Mouse (Mus musculus): ENCODE results near the gene Rab3gap2.
"Not testable (repeated sequence)": the region's sequence is repeated elsewhere in the genome, so short reads cannot be mapped to it uniquely, and the experiment has no call there.

Rab3gap2 gene

GRCm38 (mm10) chr1:185282846-185283245, 78.9 kb downstream of the Rab3gap2 start:
- no peak for DNase-seq (ENCODE audit: low spot score)

DNA sequence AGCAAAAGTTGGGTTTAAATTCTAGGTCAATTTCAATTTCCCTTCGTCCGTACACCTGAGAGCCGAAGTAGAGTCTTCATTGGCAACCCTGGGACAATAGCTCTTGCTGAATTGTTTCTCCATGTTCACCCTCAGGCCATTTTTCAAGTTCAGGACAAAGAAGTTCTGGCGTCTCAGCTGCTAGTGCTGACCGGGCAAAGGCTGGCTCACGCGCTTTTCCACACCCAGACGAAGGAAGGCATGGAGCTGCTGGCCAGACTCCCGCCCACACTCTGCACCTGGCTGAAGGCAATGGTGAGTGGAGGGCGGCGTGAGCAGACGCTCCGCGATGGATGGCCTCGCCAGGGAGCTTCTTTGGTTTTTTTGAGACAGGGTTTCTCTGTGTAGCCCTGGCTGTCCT, 79.3 kb downstream of the Rab3gap2 start:
- no peak for DNase-seq (ENCODE audit: low spot score)

- DNase-seq (ENCODE audit: low spot score): peak; percentile 41
Observed at GRCm38 (mm10) chr1:185284740-185285139, 80.8 kb downstream of the Rab3gap2 start.

DNA sequence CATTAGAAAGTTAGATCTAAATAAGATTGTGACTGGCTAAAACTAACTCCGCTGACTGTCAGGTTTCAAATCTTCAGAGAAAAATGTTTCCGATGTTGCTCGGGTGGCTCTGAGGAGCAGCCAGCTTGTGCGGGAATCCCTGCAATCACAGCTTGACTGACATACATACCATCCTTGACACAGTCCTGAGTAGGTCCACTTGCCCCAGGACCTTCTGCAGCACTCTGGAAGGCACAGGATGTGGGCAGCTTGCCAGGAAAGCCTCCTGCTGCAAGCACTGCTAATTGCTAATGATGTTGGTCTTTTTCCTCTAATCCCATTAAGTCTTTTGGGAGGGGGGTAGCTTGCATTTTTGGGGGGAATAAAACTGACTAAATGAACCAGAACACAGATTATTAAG, 81.3 kb downstream of the Rab3gap2 start:
- peak; percentile 43 for DNase-seq (ENCODE audit: low spot score)

DNA sequence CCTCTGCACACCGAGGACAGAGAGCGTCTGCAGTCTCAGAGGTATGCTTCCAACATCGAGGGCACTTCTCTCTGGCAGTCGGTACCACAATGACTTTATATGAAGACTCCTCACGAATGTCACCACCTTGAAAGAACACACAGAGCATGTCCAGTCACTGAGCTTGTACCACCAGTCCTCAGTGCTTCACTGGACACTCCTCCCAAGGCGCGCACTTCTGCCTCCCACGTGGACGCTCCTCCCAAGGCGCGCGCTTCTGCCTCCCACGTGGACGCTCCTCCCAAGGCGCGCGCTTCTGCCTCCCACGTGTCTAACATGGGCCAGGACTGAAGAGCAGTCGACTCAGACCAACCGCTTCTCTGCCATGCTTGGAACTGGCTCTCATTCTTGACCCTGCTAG, 83.1 kb downstream of the Rab3gap2 start:
- no peak for DNase-seq (ENCODE audit: low spot score)

GRCm38 (mm10) chr1:185289231-185289630, 85.3 kb downstream of the Rab3gap2 start:
- DNase-seq (ENCODE audit: low spot score): peak; percentile 22

DNA sequence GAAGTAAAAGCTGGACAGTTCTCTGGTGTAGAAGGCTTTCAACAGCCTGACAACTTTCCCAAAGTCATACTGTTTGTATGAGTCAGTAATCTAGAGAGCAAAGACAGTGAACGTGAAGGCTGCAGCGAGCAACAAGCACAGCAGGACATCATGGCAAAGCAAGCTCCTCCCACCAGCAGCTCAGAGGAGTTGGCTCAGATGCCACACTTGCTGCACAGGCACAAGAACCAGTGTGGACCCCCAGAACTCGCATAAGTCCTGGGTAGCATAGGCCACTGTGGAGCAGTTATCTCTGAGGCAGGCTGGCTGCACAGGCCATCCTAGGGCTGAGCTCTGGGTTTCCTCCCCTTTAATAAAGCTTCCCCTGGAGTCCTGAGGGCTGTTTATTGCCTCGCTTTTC, 87.4 kb downstream of the Rab3gap2 start:
- DNase-seq (ENCODE audit: low spot score): no peak

DNA sequence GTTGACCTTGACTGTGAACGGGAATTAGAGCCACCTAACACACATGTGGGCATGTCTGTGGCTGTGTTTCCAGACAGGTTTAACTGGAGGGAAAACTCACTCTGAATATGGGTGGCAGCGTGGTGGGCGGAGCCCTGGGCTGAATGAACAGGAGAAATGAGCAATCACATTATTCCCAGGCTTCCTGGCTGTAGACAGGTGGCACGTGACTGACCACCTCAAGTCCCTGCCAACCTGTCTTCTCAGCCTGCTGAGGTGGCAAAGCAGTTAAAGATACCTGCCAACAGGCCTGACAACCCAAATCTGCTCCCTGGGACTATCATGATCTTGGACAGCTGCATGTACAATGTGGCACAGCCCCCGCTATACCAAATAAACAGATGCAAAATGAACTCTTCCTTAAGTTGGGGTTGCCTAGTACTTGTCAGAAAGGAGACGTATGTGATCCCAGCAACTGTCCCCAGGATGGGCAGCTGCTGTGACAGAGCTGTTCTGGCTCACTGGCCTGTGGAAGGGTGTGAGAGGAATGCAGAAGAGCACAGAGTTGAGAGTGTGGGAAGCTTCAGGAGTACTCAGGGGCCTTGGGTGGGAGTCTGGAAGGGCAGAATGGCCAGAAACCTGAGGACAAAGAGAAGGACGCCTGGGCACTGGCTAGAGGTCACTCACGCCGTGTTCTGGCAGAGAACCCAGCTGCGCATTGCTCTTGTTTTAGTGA, 88.9 kb downstream of the Rab3gap2 start:
- no peak for DNase-seq (ENCODE audit: low spot score)

DNA sequence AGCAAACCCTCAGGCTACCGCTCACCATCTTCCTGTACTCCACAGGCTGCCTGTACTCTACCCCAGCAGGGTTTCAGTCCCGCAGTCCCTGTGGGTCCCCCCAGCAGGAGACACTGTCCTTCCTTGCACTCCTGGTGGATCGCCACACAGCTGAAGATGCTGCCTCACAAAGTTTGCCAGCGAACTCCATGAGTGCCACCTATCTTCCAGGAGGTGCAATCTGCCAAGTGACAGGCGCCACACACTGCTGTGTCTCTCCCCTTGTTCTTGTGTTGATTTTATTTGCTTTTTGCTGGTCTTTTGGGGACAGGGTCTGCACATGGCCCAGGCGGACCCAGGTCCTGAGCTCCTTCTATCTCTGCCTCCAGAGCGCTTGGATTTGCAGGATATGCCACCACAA, 92.9 kb downstream of the Rab3gap2 start:
- DNase-seq (ENCODE audit: low spot score): no peak

DNA sequence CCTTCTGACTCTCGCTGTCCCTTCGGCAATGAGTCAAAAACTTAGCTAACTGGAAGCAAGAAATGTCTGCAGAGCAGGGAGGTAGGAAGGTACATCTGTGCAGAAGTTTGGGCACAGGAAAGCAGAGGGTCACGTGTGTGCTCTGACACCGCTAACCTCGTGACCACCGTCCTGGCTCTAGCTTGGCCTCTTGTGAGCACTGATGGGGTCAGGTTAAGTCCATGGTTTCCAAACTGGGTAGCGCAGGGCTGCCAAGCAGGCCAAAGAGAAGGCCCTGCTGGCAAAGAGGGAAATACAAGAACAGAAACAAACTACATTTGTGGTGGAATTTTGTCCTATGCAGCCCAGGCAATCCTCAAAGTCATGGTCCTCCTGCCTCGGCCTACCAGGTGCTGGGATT, 94.6 kb downstream of the Rab3gap2 start:
- DNase-seq (ENCODE audit: low spot score): no peak

GRCm38 (mm10) chr1:185302816-185303215, 98.9 kb downstream of the Rab3gap2 start:
- no peak for DNase-seq (ENCODE audit: low spot score)

GRCm38 (mm10) chr1:185306836-185307235, 102.9 kb downstream of the Rab3gap2 start:
- no peak for DNase-seq (ENCODE audit: low spot score)

GRCm38 (mm10) chr1:185307645-185308044, 103.7 kb downstream of the Rab3gap2 start:
- no peak for DNase-seq (ENCODE audit: low spot score)

GRCm38 (mm10) chr1:185308334-185308733, 104.4 kb downstream of the Rab3gap2 start:
- no peak for DNase-seq (ENCODE audit: low spot score)

- no peak for DNase-seq (ENCODE audit: low spot score)
Observed at GRCm38 (mm10) chr1:185308908-185309307, 105.0 kb downstream of the Rab3gap2 start.

- no peak for DNase-seq (ENCODE audit: low spot score)
Observed at GRCm38 (mm10) chr1:185311949-185312348, 108.0 kb downstream of the Rab3gap2 start.

GRCm38 (mm10) chr1:185314546-185314945, 110.6 kb downstream of the Rab3gap2 start:
- no peak for DNase-seq (ENCODE audit: low spot score)

- DNase-seq (ENCODE audit: low spot score): no peak
Observed at GRCm38 (mm10) chr1:185315846-185316568, 112.1 kb downstream of the Rab3gap2 start.

DNA sequence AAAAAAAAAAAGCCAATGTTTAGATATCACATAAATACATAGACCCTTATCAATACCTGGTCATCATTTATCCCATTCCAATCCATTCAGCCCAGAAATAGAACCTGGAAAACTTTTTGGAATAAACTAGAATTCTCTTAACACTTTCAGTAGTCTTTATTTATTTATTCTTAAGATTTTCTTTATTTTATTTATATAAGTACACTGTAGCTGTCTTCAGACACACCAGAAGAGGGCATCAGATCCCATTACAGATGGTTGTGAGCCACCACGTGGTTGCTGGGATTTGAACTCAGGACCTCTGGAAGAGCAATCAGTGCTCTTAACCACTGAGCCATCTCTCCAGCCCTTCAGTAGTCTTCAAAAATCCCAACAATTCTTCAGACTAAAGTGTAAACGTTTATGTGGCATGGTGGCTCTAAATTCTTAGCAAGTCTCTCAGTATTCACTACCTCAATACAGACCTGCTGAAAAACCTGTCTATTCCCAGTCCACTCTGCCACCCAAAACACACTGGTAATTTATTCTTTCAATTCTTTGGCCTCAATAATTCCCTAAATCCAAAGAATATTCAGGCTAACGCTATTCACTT, 123.9 kb downstream of the Rab3gap2 start:
- DNase-seq (ENCODE audit: low spot score): not testable (repeated sequence)

- DNase-seq (ENCODE audit: low spot score): peak; percentile 91
Observed at GRCm38 (mm10) chr1:185328721-185329610, 125.0 kb downstream of the Rab3gap2 start, which contains the start of gene Iars2. Iars2 (minus strand) TSS chr1:185329396.

DNA sequence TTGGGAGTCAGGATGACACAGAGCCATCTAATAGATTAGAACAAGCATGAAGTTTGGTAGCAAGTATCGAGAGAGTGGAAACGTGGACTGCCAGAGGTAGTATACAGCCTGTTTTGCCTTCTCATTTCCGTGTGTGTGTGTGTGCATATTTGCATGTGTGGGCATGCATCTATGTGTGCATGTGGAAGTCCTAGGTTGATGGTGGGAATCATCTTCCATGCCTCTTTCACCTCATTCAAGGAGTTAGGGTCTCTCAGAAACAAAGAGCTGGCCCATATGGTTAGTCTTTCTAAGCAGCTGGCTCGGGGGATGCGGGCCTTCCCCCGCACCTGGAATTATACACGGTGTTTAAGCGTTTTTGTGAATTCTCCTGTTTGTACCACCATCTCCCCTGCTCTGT, 125.9 kb downstream of the Rab3gap2 start:
- DNase-seq (ENCODE audit: low spot score): no peak

DNA sequence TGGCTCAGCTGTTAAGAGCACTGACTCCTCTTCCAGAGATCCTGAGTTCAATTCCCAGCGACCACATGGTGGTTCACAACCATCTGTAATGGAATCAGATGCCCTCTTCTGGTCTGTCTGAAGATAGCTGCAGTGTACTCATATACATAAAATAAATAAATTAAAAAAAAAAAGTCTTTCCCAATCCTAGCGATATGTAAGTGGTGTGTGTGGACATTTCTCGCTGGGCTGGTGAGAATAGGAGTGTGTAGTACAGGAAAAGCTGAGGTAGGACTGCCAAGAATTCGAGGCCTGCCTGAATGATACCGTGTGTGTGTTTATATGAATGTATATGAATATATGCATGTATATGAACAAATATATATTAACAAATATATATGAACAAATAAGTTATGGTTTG, 127.4 kb downstream of the Rab3gap2 start:
- DNase-seq (ENCODE audit: low spot score): no peak

Measured in urinary bladder, postnatal 14 days (tissue).